Mouse (Mus musculus): ENCODE results near the gene Ccdc117.
"Not testable (repeated sequence)": the region's sequence is repeated elsewhere in the genome, so short reads cannot be mapped to it uniquely, and the experiment has no call there.

Gene Ccdc117

DNA sequence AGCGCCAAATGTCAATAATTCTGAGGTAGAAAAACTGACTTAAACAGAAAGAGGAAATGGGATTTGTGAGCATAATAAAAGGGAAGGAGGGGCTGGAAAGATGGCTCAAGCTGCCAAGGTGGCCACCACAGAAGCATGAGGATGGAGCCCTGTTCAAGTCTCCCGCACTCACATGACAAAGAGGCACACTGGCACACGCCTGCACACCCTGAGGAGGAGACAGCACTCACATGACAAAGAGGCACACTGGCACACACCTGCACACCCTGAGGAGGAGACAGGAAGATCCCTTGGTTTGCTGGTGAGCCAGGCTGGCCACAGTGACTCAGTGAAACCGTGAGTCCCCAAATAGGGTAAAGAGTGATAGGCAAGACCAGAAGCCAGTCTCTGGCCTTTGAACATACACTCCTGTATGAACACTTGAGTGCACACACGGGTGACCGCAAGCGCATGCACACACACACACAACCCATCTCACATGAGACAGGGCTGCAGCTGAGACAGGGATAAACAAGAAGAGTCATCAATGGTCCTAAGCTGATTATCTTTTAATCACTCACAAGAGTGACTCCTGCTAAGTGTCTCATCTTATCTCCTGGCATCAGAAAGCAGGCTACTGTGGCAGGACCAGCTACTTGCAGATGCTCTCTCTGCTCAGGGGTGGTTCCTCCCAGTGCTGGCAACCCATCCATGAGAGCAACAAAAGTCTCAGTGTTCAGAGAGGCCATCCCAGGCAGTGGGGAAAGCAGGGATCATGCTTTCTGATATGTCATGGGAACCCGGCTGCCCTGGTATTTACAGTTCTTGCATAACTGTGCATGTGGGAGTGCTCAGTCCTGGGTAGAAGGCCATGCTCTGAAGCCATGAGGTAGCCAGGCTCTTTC is 32.5 kb downstream of the Ccdc117 start:
- in situ Hi-C loops (cut with MboI) = no loop called here

DNA sequence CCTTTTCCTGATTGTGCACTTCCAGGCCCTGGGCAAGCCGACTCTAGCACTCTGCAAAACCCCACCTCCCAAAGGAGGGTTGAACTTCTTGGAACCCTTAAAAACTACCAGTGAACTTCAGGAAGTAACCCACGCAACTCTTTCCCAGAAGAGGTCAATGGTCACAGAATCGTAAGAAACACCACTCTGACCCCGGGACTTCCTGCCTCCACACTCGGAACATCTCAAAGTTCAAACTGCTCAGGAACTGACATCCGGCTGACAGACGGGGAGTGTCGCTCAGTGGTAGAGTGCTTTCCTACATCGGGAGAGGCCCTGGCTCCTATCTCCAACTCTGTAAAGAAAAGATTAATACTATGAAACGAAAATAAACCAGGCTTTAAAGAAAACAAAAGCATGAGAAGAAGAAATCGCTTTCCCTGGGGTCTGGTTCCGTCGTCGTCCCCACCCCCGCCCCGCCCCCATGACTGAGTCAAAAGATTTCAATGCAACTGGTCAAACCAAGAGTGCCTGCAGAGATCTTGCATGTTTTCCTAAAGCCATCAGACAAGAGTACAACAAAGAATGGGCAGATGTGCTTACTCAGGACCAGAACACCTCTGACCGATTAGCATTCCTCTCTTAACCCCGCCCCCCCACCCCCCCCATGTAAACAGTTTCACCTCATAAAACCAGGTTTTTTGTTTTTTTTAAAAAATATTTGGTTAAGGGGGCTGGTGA is 36.0 kb downstream of the Ccdc117 start:
- in situ Hi-C loops (cut with MboI) = no loop called here

DNA sequence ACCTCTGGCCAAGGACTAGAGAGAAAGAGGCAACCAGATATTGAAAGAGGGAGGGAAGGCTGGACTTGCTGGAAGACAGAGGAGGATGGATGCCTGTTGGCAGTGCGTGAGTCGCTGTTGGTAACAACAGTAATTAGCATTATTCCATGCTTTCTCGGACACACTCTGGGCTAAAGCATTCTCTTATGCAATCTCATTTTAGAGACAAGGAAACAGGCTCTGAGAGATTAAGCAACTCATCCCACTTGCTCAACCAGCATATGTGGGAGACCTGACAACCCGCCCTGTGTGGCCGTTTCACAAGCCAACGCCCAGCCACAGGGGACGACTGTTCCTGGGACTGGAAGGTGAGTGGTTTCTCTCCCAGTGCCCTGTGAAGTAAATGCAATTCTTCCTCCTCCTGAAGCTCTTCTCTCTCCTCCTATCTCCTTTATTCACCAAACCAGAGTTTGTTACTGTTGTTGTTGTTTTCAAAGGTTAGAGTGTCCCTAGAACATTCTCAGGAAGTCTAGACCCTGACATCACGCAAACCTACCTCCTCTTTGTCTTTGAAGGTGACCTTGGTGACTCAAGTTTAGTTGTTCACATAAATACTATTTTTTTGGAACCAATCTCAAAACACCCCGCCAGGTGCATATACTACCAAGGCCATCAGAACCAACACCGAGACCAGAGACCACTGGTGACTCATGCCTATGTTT is 39.5 kb downstream of the Ccdc117 start:
- in situ Hi-C loops (cut with MboI) = no loop called here

DNA sequence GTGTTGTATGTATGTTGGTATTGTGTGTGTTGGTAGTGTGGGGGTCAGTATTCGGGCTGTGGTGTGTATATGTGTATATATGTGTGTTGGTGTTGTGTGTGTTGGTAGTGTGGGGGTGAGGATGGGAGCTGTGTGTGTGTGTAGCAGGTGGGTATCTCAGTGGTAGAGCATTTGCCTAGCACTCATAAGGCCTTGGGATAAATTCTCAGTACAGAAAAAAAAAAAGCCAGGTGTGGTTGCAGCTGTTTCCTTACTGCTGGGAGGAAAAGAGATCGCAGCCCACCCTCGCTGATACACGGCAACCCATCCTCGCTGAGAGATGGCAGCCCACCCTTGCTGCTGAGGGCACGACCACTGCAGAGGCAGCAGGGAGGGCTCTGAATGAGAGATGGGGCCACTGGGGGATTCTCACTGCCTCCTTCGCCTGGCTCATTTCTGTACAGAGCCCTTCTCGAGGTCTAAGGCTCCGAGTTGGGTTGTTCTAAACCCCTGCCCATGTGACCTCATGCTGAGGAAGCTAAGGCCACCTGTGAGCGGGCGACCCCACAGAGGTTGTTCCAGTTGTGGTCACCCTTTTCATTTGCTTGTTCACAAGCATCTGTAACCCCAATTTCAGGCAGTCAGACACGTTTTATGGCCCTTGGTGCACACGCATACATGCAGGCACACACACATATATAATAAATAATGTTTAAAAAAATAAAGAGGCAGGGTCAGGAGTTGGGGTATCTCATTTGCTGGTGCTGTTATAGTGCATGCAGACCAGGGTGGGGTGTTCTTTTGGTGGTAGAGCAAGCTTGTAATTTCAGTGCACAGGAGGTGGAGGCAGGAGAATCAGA is 40.9 kb downstream of the Ccdc117 start:
- in situ Hi-C loops (cut with MboI) = no loop called here

DNA sequence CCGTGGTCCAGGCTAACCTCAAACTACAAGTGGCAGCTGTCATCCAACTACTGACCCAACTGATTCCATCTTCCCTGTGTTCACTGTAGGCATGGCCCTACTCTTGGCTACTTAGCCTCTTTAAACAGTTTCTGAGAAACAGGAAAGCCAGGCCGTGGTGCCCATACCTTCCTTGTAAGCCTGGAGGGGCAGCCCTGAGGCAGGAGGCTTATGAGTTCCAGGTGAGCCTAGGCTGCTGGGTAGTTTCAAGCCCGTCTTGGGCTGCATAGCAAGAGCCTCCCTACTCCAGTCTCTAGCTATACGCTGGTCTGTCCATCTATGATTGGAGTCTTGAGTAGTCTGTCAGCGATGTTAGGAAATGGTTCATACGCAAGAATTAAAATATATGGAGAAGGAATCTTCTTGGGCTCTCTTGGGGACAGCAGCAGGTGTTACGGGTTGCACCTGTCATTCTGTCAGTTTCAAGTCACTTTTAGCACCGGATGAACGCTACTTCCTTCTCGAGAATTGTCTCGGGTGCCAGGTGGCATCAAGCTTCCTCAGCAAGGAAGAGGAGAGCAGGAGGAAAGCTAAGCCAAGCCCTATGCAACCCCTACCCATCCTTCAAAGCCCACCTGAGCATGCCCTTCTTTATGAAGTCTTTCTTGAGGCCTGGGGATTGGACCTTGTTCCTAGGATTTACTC is 41.9 kb downstream of the Ccdc117 start:
- in situ Hi-C loops (cut with MboI) = no loop called here

DNA sequence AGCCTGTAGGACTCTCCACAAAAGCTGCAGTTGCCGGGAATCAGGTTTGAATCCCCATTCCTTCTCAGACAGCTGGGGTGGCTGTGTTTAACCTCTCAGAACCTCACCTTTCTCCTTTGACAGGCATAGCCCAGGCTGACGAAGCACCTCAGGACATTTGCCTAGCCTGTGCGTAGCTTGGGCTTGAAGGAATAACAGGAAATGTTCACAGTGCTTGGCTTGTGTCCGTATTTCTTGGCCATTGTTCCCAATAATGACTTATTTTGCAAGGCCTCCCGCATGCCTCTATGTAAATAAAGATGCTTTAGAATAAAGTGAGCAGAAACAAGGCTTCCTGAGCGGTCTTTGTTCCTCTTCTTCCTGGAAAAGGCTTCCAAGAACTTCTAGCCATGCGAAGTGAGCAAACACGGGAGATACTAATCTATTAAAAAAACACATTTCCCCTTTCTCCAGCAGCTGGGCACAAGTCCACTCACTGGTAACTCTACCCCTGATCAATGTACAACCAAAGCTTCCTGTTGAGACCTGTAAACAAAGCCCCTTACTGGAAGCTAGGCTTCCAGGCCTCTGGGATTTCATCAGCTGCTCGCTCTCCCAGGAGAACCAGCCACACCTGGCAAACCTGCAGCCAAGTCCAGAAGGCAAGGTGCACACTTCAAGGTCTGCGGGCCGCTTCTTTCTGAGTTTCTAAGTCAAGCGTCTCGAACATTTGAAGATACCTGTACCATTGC is 42.9 kb downstream of the Ccdc117 start:
- in situ Hi-C loops (cut with MboI) = no loop called here

DNA sequence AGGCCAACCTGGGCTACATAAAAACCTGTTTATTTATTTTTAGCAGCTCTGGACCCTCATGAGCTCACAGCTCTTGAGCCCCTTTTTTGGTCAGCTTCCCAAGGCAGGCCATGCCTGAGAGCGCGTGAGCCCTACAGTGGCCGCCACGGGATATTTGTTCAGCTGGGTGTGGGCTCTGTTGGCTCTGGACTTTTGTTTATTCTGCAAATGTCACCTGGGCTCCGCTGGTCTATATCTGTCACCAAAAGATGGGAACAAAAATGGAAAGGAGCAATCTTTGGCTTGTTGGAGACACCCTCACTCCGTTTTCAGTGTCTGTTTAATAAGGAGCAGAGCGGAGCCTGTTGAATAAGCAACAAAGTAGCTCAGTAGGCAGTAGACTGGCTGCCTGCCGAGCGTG is 43.6 kb downstream of the Ccdc117 start:
- in situ Hi-C loops (cut with MboI) = no loop called here

DNA sequence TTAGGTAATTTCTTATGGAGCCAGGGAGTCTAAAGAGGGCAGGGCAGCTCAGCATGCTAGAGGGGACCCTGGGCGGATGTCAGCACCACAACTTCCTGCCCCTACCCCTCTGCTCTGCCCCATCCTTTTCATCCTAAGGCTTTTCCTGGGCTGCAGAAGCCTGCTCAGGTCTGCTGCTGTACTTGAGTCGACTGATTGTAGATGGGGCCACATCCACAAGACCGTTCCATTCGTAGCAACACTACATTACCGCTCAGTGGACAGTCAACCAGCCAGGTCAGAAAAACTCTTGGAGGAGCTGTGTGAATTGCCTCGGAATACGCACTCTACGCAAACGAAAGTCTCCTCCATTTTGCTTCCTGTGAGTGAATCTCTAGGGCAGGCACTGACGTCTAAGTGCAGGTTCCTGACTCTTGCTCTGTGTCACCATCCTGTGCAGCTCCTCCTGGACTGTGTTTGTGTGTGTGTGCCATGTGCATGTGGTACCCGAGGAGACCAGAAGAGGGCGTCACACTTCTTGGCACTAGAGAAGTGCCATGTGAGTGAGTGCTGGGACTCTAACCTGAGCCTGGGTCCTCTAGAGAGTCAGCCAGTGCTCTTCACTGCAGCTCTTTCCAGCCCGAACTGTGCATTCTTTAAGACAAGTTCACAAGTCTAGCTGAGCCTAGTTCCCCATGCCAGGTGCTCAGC is 45.3 kb downstream of the Ccdc117 start:
- in situ Hi-C loops (cut with MboI) = no loop called here

DNA sequence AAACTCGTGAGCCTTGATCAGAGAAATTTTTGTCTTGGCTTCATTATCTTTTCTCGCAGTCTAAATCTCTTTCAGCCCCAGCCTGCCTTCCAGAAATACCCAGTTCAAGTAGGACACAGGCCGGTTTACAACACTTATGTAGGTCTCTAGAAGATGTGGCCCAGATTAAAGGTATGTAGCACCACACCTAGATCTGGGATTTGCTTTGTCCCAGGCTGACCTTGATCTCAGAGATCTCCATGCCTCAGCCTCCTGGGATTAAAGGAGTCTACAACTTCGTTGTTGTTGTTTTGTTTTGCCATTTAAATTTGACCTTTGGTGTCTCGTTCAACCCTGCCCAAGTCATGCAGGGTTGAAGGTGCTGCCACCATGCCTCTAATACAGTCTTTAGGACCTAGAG is 46.1 kb downstream of the Ccdc117 start:
- in situ Hi-C loops (cut with MboI) = no loop called here

DNA sequence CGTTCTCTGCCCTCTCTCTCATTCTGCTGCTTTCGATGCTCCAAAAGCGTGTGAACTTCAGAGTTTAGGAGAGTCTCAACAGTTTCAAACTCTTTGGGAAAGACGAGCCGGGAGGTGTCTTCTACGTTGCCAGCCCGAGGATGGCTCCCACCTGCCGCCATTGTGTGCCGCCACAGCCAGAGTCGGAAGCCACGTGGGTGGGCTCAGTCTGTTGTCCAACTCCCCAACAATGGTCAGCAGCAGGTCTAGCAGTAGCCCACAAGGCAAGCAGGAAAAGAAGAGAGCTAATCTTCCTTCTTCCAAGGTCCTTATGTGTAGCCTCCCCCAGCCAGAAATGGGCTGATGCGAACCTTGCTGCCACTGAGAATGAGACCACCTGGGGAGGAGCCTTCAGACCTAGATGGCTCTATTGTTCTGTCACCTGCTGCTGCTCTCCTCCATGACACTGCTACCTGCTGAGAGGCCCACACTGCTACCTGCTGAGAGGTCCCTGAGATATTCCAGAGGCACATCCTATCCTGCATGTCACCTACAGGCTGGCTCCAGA is 46.6 kb downstream of the Ccdc117 start:
- in situ Hi-C loops (cut with MboI) = no loop called here

DNA sequence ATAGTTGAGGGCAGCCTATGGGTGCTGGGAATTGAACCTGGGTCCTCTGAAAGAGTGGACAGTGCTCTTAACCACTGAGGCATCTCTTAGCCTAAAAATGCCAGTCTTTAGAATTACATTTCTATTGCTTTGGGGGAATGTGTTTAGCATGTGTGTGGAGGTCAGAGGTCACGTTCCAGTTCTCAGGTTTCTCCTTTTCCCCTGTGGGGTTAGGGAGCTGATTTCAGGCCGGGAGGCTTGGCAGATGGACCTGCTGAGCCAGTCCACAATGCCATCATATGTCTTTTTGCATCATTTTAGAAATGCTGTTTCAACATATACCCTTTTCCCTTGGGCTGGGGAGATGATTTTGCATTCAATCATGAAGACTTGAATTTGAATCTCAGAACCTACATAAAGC is 48.1 kb downstream of the Ccdc117 start:
- in situ Hi-C loops (cut with MboI) = no loop called here

DNA sequence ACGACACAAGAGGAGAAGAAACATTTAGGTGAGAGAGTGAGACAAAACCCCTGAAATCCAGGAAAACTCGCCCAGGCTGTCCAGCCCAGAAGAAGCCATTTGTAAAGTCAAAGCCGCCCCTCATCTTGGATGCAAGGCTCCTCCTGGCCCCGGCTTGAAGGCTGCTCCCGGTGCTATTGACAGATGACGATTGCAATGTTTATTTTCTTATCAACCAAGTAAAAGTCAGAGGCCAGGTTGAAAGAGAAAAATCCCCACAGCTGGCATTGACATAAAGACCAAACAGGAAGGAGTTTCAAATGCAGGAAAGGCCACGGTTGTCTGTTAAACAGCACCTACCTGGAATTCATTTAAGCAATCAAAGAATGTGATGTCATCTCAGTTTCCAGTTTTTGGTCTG is 50.1 kb downstream of the Ccdc117 start:
- in situ Hi-C loops (cut with MboI) = no loop called here

DNA sequence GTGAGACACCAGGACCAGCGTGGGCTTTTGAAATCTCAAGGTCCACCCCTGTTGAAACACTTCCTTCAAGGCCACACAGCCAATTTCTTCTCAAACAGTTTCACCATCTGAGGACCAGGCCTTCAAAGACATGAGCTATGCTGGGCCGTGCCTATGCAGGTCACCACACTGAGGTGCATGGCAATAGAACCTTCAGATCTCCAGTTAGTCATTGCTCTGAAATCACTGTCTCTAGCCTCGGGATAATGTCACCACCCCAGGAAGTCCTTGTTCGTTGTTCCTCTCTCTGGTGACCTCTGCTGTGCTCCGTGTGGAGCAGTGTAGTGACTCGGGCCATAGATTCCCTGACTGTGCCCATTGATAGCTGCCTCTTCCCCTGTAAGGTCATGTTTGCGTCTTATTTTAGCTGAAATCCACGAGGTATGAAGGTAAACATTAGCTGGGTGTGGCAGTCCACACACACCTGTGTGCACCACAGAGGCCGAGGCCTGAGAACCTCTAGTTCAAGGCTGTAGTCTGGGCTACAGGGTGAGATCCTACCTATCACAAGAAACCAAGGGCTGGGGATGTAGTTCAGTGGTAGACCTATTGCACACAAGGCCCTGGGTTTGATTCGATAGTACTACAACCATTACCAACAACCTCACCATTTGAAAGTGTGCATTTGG is 50.9 kb downstream of the Ccdc117 start:
- in situ Hi-C loops (cut with MboI) = no loop called here

DNA sequence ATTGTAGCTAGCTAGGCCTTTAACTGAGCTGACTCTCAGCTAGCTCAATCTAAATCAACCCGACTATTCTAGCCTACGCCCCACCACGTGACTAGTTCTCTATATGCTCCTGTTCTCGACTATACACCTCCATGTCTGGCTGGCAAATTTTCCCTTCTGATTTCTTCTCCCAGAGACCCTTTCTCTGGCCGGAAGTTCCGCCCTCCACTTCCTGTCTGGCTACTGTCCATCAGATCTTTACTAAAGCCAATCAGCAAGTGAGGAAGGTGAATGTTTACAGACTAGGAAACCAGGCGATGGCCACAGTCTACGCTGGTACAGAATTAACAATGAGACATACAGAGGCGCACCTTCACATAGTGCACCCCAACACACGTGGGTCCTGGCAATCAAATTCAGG is 52.6 kb downstream of the Ccdc117 start:
- in situ Hi-C loops (cut with MboI) = not testable (repeated sequence)

DNA sequence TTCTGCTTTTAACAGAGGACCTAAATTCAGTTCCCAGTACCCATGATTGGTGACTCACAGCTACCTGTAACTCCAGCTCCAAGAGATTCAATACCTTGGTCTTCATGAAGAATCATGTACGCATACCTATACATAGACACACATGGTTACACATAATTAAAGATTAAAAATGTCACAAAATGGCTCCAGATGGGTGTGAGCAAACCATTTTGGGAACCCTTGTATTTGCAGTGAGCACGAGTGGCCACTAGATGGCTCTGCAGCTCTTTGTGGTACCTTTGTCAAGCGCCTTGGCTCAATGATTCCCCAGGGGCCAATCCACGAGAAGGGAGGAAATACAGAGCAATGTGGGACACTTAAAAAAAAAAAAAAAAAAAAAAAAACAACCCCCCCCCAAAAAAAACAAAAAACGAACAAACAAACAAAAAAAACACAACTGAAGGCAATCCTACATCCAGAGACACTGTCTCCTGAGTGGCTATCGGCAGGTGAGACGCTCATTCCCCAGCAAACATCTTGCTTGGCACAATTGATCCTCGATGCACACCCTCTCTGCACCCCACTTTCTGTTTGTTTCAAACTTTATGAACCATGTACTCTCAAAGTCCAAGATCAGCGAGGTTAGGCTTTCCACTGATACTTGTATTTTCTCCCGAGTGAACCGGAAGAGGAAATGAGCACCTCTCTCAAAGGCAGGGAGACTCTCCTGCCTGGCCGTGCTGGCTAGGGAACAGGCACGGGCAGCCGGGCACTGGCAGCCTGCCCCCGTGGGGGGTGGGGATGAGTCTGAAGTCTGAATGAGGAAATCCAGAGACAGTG is 56.6 kb downstream of the Ccdc117 start:
- in situ Hi-C loops (cut with MboI) = no loop called here

DNA sequence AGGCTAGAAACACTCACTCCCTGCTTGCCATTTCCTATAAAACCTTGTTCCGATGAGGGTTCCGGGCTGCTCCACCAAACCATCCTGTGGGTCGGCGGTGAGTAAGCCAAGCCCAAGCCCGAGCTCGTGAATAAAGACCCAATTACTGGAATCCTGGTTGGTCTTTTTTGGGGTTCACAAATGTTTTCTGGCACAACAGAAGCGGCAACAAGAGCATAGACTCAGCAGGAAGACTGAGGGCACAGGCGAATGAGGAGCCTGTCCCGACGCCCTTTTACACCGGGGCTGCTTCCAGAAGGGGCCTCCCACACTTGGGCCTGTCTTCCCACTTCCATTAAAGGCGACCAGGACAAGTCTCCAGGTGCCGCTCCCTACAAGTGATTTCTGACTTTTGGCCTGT is 59.4 kb downstream of the Ccdc117 start:
- in situ Hi-C loops (cut with MboI) = loop anchor here (5.0 kb wide), 1 partner anchor 145 kb away; no protein-coding TSS in a partner anchor

Data from mature B cell (primary cell).